Mouse (Mus musculus): ENCODE results near the gene Sipa1l1. TPM values are rescaled to one million over a fixed set of nuclear protein-coding genes. Genes with fewer than 3 reads are reported as not detected.

Gene Sipa1l1
- polyA plus RNA-seq, 1 experiment from 2014 or later: 37.3 TPM

- peaks cover 15% of the 10 kb centered on the region for H3K4me1 ChIP-seq (ENCODE audit: insufficient read depth, low read length)
- H3K36me3 ChIP-seq (ENCODE audit: insufficient read depth, low read length): 0 out of 2 replicates have a peak, but pooled peaks cover 4% of the 10 kb centered on the region
- H3K27me3 ChIP-seq (ENCODE audit: insufficient read depth, low read length): no peaks in the 10 kb centered on the region
- H3K4me3 ChIP-seq (ENCODE audit: low read length): no peak overlapping the region
- ATAC-seq (ENCODE audit: low FRiP score, low TSS enrichment): no peak
- H3K9me3 ChIP-seq (ENCODE audit: low read length): no peaks in the 10 kb centered on the region
- H3K27ac ChIP-seq (ENCODE audit: low read length): no peak overlapping the region
- 81% methylated on average over 3 of the region's 3 CpGs for WGBS
- no peak overlapping the region for H3K9ac ChIP-seq (replicated peaks; ENCODE audit: low read length)
- H3K4me2 ChIP-seq (replicated peaks; ENCODE audit: low read depth, low read length): no peak overlapping the region
Observed at GRCm38 (mm10) chr12:82233177-82233576, 64.1 kb downstream of the Sipa1l1 start.

- H3K4me1 ChIP-seq (ENCODE audit: insufficient read depth, low read length): peaks cover 15% of the 10 kb centered on the region
- WGBS: 77% methylated on average over 14 of the region's 14 CpGs
- no peak overlapping the region for H3K9ac ChIP-seq (replicated peaks; ENCODE audit: low read length)
- no peak overlapping the region for H3K4me2 ChIP-seq (replicated peaks; ENCODE audit: low read depth, low read length)
- no peak overlapping the region for H3K4me3 ChIP-seq (ENCODE audit: low read length)
- no peaks in the 10 kb centered on the region for H3K9me3 ChIP-seq (ENCODE audit: low read length)
- no peak overlapping the region for H3K27ac ChIP-seq (ENCODE audit: low read length)
- no peaks in the 10 kb centered on the region for H3K27me3 ChIP-seq (ENCODE audit: insufficient read depth, low read length)
- H3K36me3 ChIP-seq (ENCODE audit: insufficient read depth, low read length): 0 out of 2 replicates have a peak, but pooled peaks cover 4% of the 10 kb centered on the region
- ATAC-seq (ENCODE audit: low FRiP score, low TSS enrichment): no peak
Observed at GRCm38 (mm10) chr12:82234463-82235223, 65.5 kb downstream of the Sipa1l1 start.

GRCm38 (mm10) chr12:82237095-82237494, 68.0 kb downstream of the Sipa1l1 start:
- H3K9me3 ChIP-seq (ENCODE audit: low read length): no peaks in the 10 kb centered on the region
- H3K27me3 ChIP-seq (ENCODE audit: insufficient read depth, low read length): no peaks in the 10 kb centered on the region
- 0 out of 2 replicates have a peak, but pooled peaks cover 2% of the 10 kb centered on the region for H3K4me1 ChIP-seq (ENCODE audit: insufficient read depth, low read length)
- no peak overlapping the region for H3K9ac ChIP-seq (replicated peaks; ENCODE audit: low read length)
- no peak overlapping the region for H3K4me3 ChIP-seq (ENCODE audit: low read length)
- no peak for ATAC-seq (ENCODE audit: low FRiP score, low TSS enrichment)
- 0 out of 2 replicates have a peak, but pooled peaks cover 4% of the 10 kb centered on the region for H3K36me3 ChIP-seq (ENCODE audit: insufficient read depth, low read length)
- H3K27ac ChIP-seq (ENCODE audit: low read length): no peak overlapping the region
- H3K4me2 ChIP-seq (replicated peaks; ENCODE audit: low read depth, low read length): no peak overlapping the region
- WGBS: 93% methylated on average over 4 of the region's 4 CpGs

GRCm38 (mm10) chr12:82237946-82238345, 68.8 kb downstream of the Sipa1l1 start:
- H3K4me2 ChIP-seq (replicated peaks; ENCODE audit: low read depth, low read length): no peak overlapping the region
- H3K36me3 ChIP-seq (ENCODE audit: insufficient read depth, low read length): 0 out of 2 replicates have a peak, but pooled peaks cover 4% of the 10 kb centered on the region
- H3K9me3 ChIP-seq (ENCODE audit: low read length): no peaks in the 10 kb centered on the region
- H3K4me3 ChIP-seq (ENCODE audit: low read length): no peak overlapping the region
- no peak overlapping the region for H3K9ac ChIP-seq (replicated peaks; ENCODE audit: low read length)
- no peaks in the 10 kb centered on the region for H3K4me1 ChIP-seq (ENCODE audit: insufficient read depth, low read length)
- H3K27ac ChIP-seq (ENCODE audit: low read length): no peak overlapping the region
- 47% methylated on average over 4 of the region's 4 CpGs for WGBS
- H3K27me3 ChIP-seq (ENCODE audit: insufficient read depth, low read length): no peaks in the 10 kb centered on the region
- ATAC-seq (ENCODE audit: low FRiP score, low TSS enrichment): no peak

- Histone ChIP-seq H3K4me3 (ENCODE audit: low read length) (no peak overlapping the region), H3K36me3 (ENCODE audit: insufficient read depth, low read length) (no peaks in the 10 kb centered on the region), H3K27ac (ENCODE audit: low read length) (no peak overlapping the region), H3K9me3 (ENCODE audit: low read length) (no peaks in the 10 kb centered on the region), H3K4me2 (replicated peaks; ENCODE audit: low read depth, low read length) (no peak overlapping the region), H3K4me1 (ENCODE audit: insufficient read depth, low read length) (peaks cover 5% of the 10 kb centered on the region; the same call in 1 of the 2 replicates), H3K27me3 (ENCODE audit: insufficient read depth, low read length) (no peaks in the 10 kb centered on the region), H3K9ac (replicated peaks; ENCODE audit: low read length) (no peak overlapping the region)
- no peak for ATAC-seq (ENCODE audit: low FRiP score, low TSS enrichment)
- 77% methylated on average over 6 of the region's 6 CpGs for WGBS
Observed at GRCm38 (mm10) chr12:82240674-82241073, 71.6 kb downstream of the Sipa1l1 start.

GRCm38 (mm10) chr12:82245219-82245618, 76.1 kb downstream of the Sipa1l1 start:
- no peak for ATAC-seq (ENCODE audit: low FRiP score, low TSS enrichment)
- Histone ChIP-seq H3K4me2 (replicated peaks; ENCODE audit: low read depth, low read length) (no peak overlapping the region), H3K9me3 (ENCODE audit: low read length) (no peaks in the 10 kb centered on the region), H3K9ac (replicated peaks; ENCODE audit: low read length) (no peak overlapping the region), H3K4me3 (ENCODE audit: low read length) (no peak overlapping the region), H3K27me3 (ENCODE audit: insufficient read depth, low read length) (no peaks in the 10 kb centered on the region), H3K36me3 (ENCODE audit: insufficient read depth, low read length) (no peaks in the 10 kb centered on the region), H3K4me1 (ENCODE audit: insufficient read depth, low read length) (peaks cover 16% of the 10 kb centered on the region; the same call in 1 of the 2 replicates), H3K27ac (ENCODE audit: low read length) (no peak overlapping the region; the same call in 1 of the 2 replicates)
- 90% methylated on average over 6 of the region's 6 CpGs for WGBS

- 79% methylated on average over 3 of the region's 3 CpGs for WGBS
Observed at GRCm38 (mm10) chr12:82246422-82246821, 77.3 kb downstream of the Sipa1l1 start.

GRCm38 (mm10) chr12:82247371-82248258, 78.5 kb downstream of the Sipa1l1 start:
- no peak for ATAC-seq (ENCODE audit: low FRiP score, low TSS enrichment)
- H3K4me2 ChIP-seq (replicated peaks; ENCODE audit: low read depth, low read length): no peak overlapping the region
- H3K27ac ChIP-seq (ENCODE audit: low read length): no peak overlapping the region
- no peaks in the 10 kb centered on the region for H3K27me3 ChIP-seq (ENCODE audit: insufficient read depth, low read length)
- no peak overlapping the region for H3K9ac ChIP-seq (replicated peaks; ENCODE audit: low read length)
- H3K36me3 ChIP-seq (ENCODE audit: insufficient read depth, low read length): no peaks in the 10 kb centered on the region
- H3K9me3 ChIP-seq (ENCODE audit: low read length): no peaks in the 10 kb centered on the region
- 81% methylated on average over 14 of the region's 14 CpGs for whole genome bisulfite sequencing
- peaks cover 16% of the 10 kb centered on the region; the same call in 1 of the 2 replicates for H3K4me1 ChIP-seq (ENCODE audit: insufficient read depth, low read length)
- no peak overlapping the region for H3K4me3 ChIP-seq (ENCODE audit: low read length)

More at GRCm38 (mm10) chr12:82246422-82246821, 77.3 kb downstream of the Sipa1l1 start:
- Histone ChIP-seq H3K27ac (ENCODE audit: low read length) (peak overlapping the region; percentile 20; the same call in 1 of the 2 replicates), H3K4me3 (ENCODE audit: low read length) (no peak overlapping the region), H3K9me3 (ENCODE audit: low read length) (no peaks in the 10 kb centered on the region), H3K27me3 (ENCODE audit: insufficient read depth, low read length) (no peaks in the 10 kb centered on the region), H3K4me2 (replicated peaks; ENCODE audit: low read depth, low read length) (no peak overlapping the region), H3K36me3 (ENCODE audit: insufficient read depth, low read length) (no peaks in the 10 kb centered on the region), H3K4me1 (ENCODE audit: insufficient read depth, low read length) (peaks cover 16% of the 10 kb centered on the region; the same call in 1 of the 2 replicates), H3K9ac (replicated peaks; ENCODE audit: low read length) (no peak overlapping the region)
- no peak for ATAC-seq (ENCODE audit: low FRiP score, low TSS enrichment)

GRCm38 (mm10) chr12:82248501-82248900, 79.4 kb downstream of the Sipa1l1 start:
- no peak overlapping the region for H3K27ac ChIP-seq (ENCODE audit: low read length)
- no peaks in the 10 kb centered on the region for H3K9me3 ChIP-seq (ENCODE audit: low read length)
- 82% methylated on average over 3 of the region's 3 CpGs for WGBS
- H3K4me2 ChIP-seq (replicated peaks; ENCODE audit: low read depth, low read length): no peak overlapping the region
- H3K9ac ChIP-seq (replicated peaks; ENCODE audit: low read length): no peak overlapping the region
- no peaks in the 10 kb centered on the region for H3K36me3 ChIP-seq (ENCODE audit: insufficient read depth, low read length)
- ATAC-seq (ENCODE audit: low FRiP score, low TSS enrichment): no peak
- no peak overlapping the region for H3K4me3 ChIP-seq (ENCODE audit: low read length)
- H3K27me3 ChIP-seq (ENCODE audit: insufficient read depth, low read length): no peaks in the 10 kb centered on the region
- peaks cover 16% of the 10 kb centered on the region; the same call in 1 of the 2 replicates for H3K4me1 ChIP-seq (ENCODE audit: insufficient read depth, low read length)
